Mouse (Mus musculus) embryonic stem cell, embryonic (primary cell): ENCODE measurements around the gene Arl5c.

Experiments used
- CTCF ChIA-PET, 4 experiments: fragments of 300-600 bp in 2 of 4; fragments of 350-600 bp in 2 of 4; sonication (Branson Sonifier 250); formaldehyde crosslinking; loops; one replicate each; lab custom pipeline; 2022; ENCODE audit warnings: inconsistent platforms in 2 of 4; lab: Charles Lee
- POLR2A ChIA-PET, 4 experiments: fragments of 300-600 bp in 2 of 4; fragments of 350-600 bp in 2 of 4; sonication (Branson Sonifier 250); formaldehyde crosslinking; loops; one replicate each; lab custom pipeline; 2022; ENCODE audit warnings: antibody characterized with exemption in 4 of 4, inconsistent platforms in 1 of 4; lab: Charles Lee

The Arl5c gene

GRCm38 (mm10) chr11:98005686-98006085, 9.7 kb upstream of the Arl5c start:
- POLR2A ChIA-PET, result interaction anchor here (0.6 to 7.0 kb wide), 30 partner anchors 9 to 1747 kb away, joined by 3 to 64 read pairs (median 4); partner anchors contain the start of genes Rpl19 (in 3 of the 4), Cacnb1 (in 2 of the 4), Fbxo47 (in 2 of the 4) and Rpl23 (in 2 of the 4)
- CTCF ChIA-PET, result interaction anchor here (0.5 to 5.1 kb wide), 9 partner anchors 11 to 81 kb away, joined by 3 to 40 read pairs (median 3); partner anchors contain the start of genes Arl5c (in 1 of the 4), Cacnb1 (in 1 of the 4) and Stac2 (in 1 of the 4)

GRCm38 (mm10) chr11:98005076-98005475, 9.1 kb upstream of the Arl5c start:
- POLR2A ChIA-PET, result interaction anchor here (0.5 to 7.0 kb wide), 51 partner anchors 8 to 1746 kb away, joined by 3 to 64 read pairs (median 4); partner anchors contain the start of genes Fbxo47 (in 3 of the 4), Rpl19 (in 3 of the 4), Rpl23 (in 3 of the 4) and Arl5c (in 1 of the 4)
- CTCF ChIA-PET, result interaction anchor here (0.5 to 5.1 kb wide), 18 partner anchors 10 to 824 kb away, joined by 3 to 40 read pairs (median 3); partner anchors contain the start of genes Arl5c (in 1 of the 4), Lasp1 (in 1 of the 4) and Stac2 (in 1 of the 4)

- POLR2A ChIA-PET, result interaction anchor here in 3 of 4 experiments (0.5 to 7.0 kb wide), 51 partner anchors 9 to 918 kb away, joined by 3 to 64 read pairs (median 5); partner anchors contain the start of genes Fbxo47 (in 3 of the 3), Rpl19 (in 3 of the 3), Rpl23 (in 3 of the 3) and Arl5c (in 2 of the 3)
- CTCF ChIA-PET, result interaction anchor here (0.5 to 5.1 kb wide), 24 partner anchors 8 to 359 kb away, joined by 3 to 40 read pairs (median 3); partner anchors contain the start of gene Arl5c (in 2 of the 4)
Observed at GRCm38 (mm10) chr11:98004161-98004560, 8.2 kb upstream of the Arl5c start.

GRCm38 (mm10) chr11:98003171-98003671, 7.2 kb upstream of the Arl5c start:
- ChIA-PET CTCF (interaction anchor here (0.7 to 5.1 kb wide), 57 partner anchors 8 to 670 kb away, joined by 3 to 40 read pairs (median 4); partner anchors contain the start of genes 1700001P01Rik (in 1 of the 4), Arl5c (in 1 of the 4), Cacnb1 (in 1 of the 4) and Fbxl20 (in 1 of the 4)), POLR2A (interaction anchor here (0.6 to 7.0 kb wide), 53 partner anchors 8 to 300 kb away, joined by 3 to 64 read pairs (median 5); partner anchors contain the start of genes Rpl19 (in 3 of the 4), Arl5c (in 2 of the 4), Cacnb1 (in 2 of the 4) and Fbxo47 (in 2 of the 4))

- POLR2A ChIA-PET, result interaction anchor here (0.6 to 7.0 kb wide), 48 partner anchors 9 to 389 kb away, joined by 3 to 64 read pairs (median 4); partner anchors contain the start of genes Rpl19 (in 3 of the 4), Cacnb1 (in 2 of the 4), Fbxo47 (in 2 of the 4) and Cdk12 (in 1 of the 4)
Observed at GRCm38 (mm10) chr11:98002627-98003026, 6.6 kb upstream of the Arl5c start.

GRCm38 (mm10) chr11:98001986-98002385, 6.0 kb upstream of the Arl5c start:
- POLR2A ChIA-PET, result interaction anchor here (0.6 to 7.0 kb wide), 38 partner anchors 8 to 372 kb away, joined by 3 to 64 read pairs (median 4); partner anchors contain the start of genes Rpl19 (in 3 of the 4), Cacnb1 (in 2 of the 4), Cdk12 (in 1 of the 4) and Epop (in 1 of the 4)
- CTCF ChIA-PET, result interaction anchor here (0.5 to 5.1 kb wide), 83 partner anchors 8 to 1094 kb away, joined by 3 to 40 read pairs (median 4); partner anchors contain the start of genes Plxdc1 (in 3 of the 4), Fbxo47 (in 2 of the 4), Cacnb1 (in 1 of the 4) and Fbxl20 (in 1 of the 4)

More at GRCm38 (mm10) chr11:98002627-98003026, 6.6 kb upstream of the Arl5c start:
- CTCF ChIA-PET, result interaction anchor here (0.5 to 5.1 kb wide), 85 partner anchors 8 to 670 kb away, joined by 3 to 40 read pairs (median 4); partner anchors contain the start of genes Plxdc1 (in 3 of the 4), Fbxo47 (in 2 of the 4), 1700001P01Rik (in 1 of the 4) and Cacnb1 (in 1 of the 4)

GRCm38 (mm10) chr11:98001351-98001824, 5.4 kb upstream of the Arl5c start:
- CTCF ChIA-PET, result interaction anchor here in 3 of 4 experiments (0.5 to 2.4 kb wide), 12 partner anchors 10 to 1095 kb away, joined by 3 to 36 read pairs (median 3); no protein-coding TSS in a partner anchor
- POLR2A ChIA-PET, result interaction anchor here in 3 of 4 experiments (0.6 to 4.1 kb wide), 9 partner anchors 10 to 149 kb away, joined by 3 to 21 read pairs (median 4); partner anchors contain the start of genes Fbxo47 (in 2 of the 3), Plxdc1 (in 1 of the 3) and Rpl19 (in 1 of the 3)

- ChIA-PET CTCF (interaction anchor here in 1 of 4 experiments (0.5 kb wide), 1 partner anchor 64 kb away, joined by 3 read pairs; no protein-coding TSS in a partner anchor), POLR2A (interaction anchor here (0.5 to 4.1 kb wide), 14 partner anchors 11 to 284 kb away, joined by 3 to 21 read pairs (median 4); partner anchors contain the start of genes Rpl19 (in 4 of the 4), Fbxo47 (in 1 of the 4), Plxdc1 (in 1 of the 4) and Rpl23 (in 1 of the 4))
Observed at GRCm38 (mm10) chr11:98000378-98001140, 4.6 kb upstream of the Arl5c start.

GRCm38 (mm10) chr11:97999748-98000147, 3.8 kb upstream of the Arl5c start:
- ChIA-PET POLR2A (interaction anchor here in 3 of 4 experiments (0.9 to 1.8 kb wide), 5 partner anchors 21 to 218 kb away, joined by 3 to 6 read pairs (median 4); partner anchors contain the start of genes Rpl19 (in 3 of the 3) and Rpl23 (in 1 of the 3)), CTCF (interaction anchor here in 1 of 4 experiments (1.7 kb wide), 1 partner anchor 13 kb away, joined by 5 read pairs; no protein-coding TSS in a partner anchor)

- ChIA-PET POLR2A (interaction anchor here in 3 of 4 experiments (0.5 to 1.8 kb wide), 8 partner anchors 19 to 217 kb away, joined by 3 to 6 read pairs (median 4); partner anchors contain the start of genes Rpl19 (in 2 of the 3) and Rpl23 (in 1 of the 3)), CTCF (interaction anchor here in 2 of 4 experiments (0.7 to 1.7 kb wide), 3 partner anchors 14 to 20 kb away, joined by 3 to 5 read pairs (median 3); no protein-coding TSS in a partner anchor)
Observed at GRCm38 (mm10) chr11:97998898-97999608, 3.1 kb upstream of the Arl5c start.

GRCm38 (mm10) chr11:97998074-97998793, 2.3 kb upstream of the Arl5c start:
- POLR2A ChIA-PET, result interaction anchor here in 1 of 4 experiments (1.5 kb wide), 1 partner anchor 60 kb away, joined by 3 read pairs; no protein-coding TSS in a partner anchor
- CTCF ChIA-PET, result interaction anchor here in 1 of 4 experiments (1.1 to 1.7 kb wide), 2 partner anchors 15 to 61 kb away, joined by 3 to 5 read pairs; no protein-coding TSS in a partner anchor

- CTCF ChIA-PET, result interaction anchor here in 1 of 4 experiments (1.1 kb wide), 1 partner anchor 60 kb away, joined by 3 read pairs; no protein-coding TSS in a partner anchor
- POLR2A ChIA-PET, result interaction anchor here in 2 of 4 experiments (1.0 to 1.5 kb wide), 2 partner anchors 61 to 105 kb away, joined by 3 to 4 read pairs; no protein-coding TSS in a partner anchor
Observed at GRCm38 (mm10) chr11:97997387-97997960, 1.5 kb upstream of the Arl5c start.

- POLR2A ChIA-PET, result interaction anchor here in 3 of 4 experiments (0.7 to 2.7 kb wide), 6 partner anchors 8 to 299 kb away, joined by 3 to 19 read pairs (median 4); partner anchors contain the start of gene Plxdc1 (in 1 of the 3)
Observed at GRCm38 (mm10) chr11:97996691-97997090, 710 bp upstream of the Arl5c start.

GRCm38 (mm10) chr11:97994539-97995100, 1.4 kb downstream of the Arl5c start:
- CTCF ChIA-PET, result interaction anchor here (0.5 to 2.4 kb wide), 35 partner anchors 8 to 822 kb away, joined by 3 to 28 read pairs (median 4); partner anchors contain the start of gene Plxdc1 (in 2 of the 4)
- POLR2A ChIA-PET, result interaction anchor here (0.5 to 3.0 kb wide), 29 partner anchors 8 to 840 kb away, joined by 3 to 19 read pairs (median 3); partner anchors contain the start of genes Rpl19 (in 3 of the 4), Fbxo47 (in 2 of the 4), B230217C12Rik (in 1 of the 4) and Fbxl20 (in 1 of the 4)

More at GRCm38 (mm10) chr11:97996691-97997090, 710 bp upstream of the Arl5c start:
- CTCF ChIA-PET, result interaction anchor here in 3 of 4 experiments (0.6 to 1.4 kb wide), 6 partner anchors 8 to 346 kb away, joined by 3 to 6 read pairs (median 3); partner anchors contain the start of gene Fbxo47 (in 1 of the 3)
